Mouse (Mus musculus) midbrain, embryonic 13.5 days (tissue): ENCODE results near the gene Olfr714. TPM values are rescaled to one million over a fixed set of nuclear protein-coding genes. Genes with fewer than 3 reads are reported as not detected.
"Not testable (repeated sequence)": the region's sequence is repeated elsewhere in the genome, so short reads cannot be mapped to it uniquely, and the experiment has no call there.

ENCODE experiments used
- ATAC-seq: fragments of 200-750 bp; cut with Nextera tagmentation; 2 replicates; pipeline ENCODE4 v1.8.0; 2017; ENCODE audit warnings: mild to moderate bottlenecking, moderate TSS enrichment, moderate library complexity
- H3K27ac ChIP-seq: fragments of 300-500 bp; sonication (generic); 2 replicates; pipeline ENCODE4 v1.5.1; 2015; ENCODE audit warnings: inconsistent platforms, mild to moderate bottlenecking, moderate library complexity
- H3K27me3 ChIP-seq: fragments of 300-500 bp; sonication (generic); 2 replicates; pipeline ENCODE4 v1.6.1; 2015; ENCODE audit warnings: mild to moderate bottlenecking, inconsistent platforms
- H3K36me3 ChIP-seq: fragments of 300-500 bp; sonication (generic); 2 replicates; pipeline ENCODE4 v1.6.1; 2015; ENCODE audit warnings: mild to moderate bottlenecking, inconsistent platforms
- H3K4me1 ChIP-seq: fragments of 300-500 bp; sonication (generic); replicated peaks from 2 replicates; pipeline ENCODE4 v1.6.1; 2015; ENCODE audit warnings: inconsistent platforms
- H3K4me2 ChIP-seq: fragments of 300-500 bp; sonication (generic); replicated peaks from 2 replicates; pipeline ENCODE4 v1.6.1; 2015; ENCODE audit warnings: moderate library complexity, mild to moderate bottlenecking, inconsistent platforms
- H3K4me3 ChIP-seq: fragments of 300-500 bp; sonication (generic); replicated peaks from 2 replicates; pipeline ENCODE4 v1.5.1; 2015; ENCODE audit warnings: mild to moderate bottlenecking, inconsistent platforms
- H3K9ac ChIP-seq: fragments of 300-500 bp; sonication (generic); replicated peaks from 2 replicates; pipeline ENCODE4 v1.6.1; 2015; ENCODE audit warnings: mild to moderate bottlenecking, inconsistent platforms
- H3K9me3 ChIP-seq: fragments of 300-500 bp; sonication (generic); 2 replicates; pipeline ENCODE4 v1.6.1; 2016; ENCODE audit warnings: mild to moderate bottlenecking, inconsistent platforms
- WGBS: fragments of 180-500 bp; shearing (Covaris S2); methylation state at CpG from one replicate; pipeline ENCODE4 v1.1.7; 2015; 5-methylcytosine and 5-hydroxymethylcytosine counted together
- polyA plus RNA-seq: library from polyadenylated mRNA; unstranded; fragments of >200 nt; fragmentation: Nextera tagmentation; extraction: Ambion mirVana; gene quantifications from 2 replicates; pipeline ENCODE4 v1.2.1, GENCODE M21; 2015

Olfr714 gene
- polyA plus RNA-seq, result not detected in 2 replicates

DNA sequence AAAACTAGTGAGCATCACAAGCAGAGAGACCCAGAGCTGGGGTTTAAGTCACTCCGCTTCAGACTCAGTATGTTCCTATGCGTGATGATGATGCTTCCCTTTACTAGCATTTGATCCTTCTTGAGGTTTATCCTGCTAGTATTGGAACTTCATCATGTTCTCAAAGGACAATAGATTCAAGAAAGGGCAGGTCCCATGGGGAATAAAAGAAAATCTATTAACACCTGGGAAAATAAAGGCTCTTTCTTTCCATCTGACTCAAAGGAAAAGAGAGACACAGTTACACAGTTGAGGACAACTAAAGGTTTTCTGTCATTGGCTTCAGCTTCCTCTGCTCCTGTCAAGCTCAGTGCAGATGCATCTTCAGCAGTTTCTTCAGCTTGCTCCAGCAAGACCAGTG lies at the start of gene Olfr714:
Olfr714 (plus strand) TSS at position 301 of the 400 bp plus-strand sequence.
- Histone ChIP-seq H3K27me3 (no peaks in the 10 kb centered on the region), H3K4me3 (no peak within 1 kb of the TSS), H3K4me1 (no peaks in the 10 kb centered on the region), H3K4me2 (no peak within 1 kb of the TSS), H3K9ac (no peak within 1 kb of the TSS), H3K9me3 (peaks cover 9% of the 10 kb centered on the region; the same call in 1 of the 2 replicates), H3K27ac (no peak within 1 kb of the TSS), H3K36me3 (no peaks in the 10 kb centered on the region)
- 93% methylated on average over 2 of the region's 2 CpGs for WGBS
- no peak for ATAC-seq

DNA sequence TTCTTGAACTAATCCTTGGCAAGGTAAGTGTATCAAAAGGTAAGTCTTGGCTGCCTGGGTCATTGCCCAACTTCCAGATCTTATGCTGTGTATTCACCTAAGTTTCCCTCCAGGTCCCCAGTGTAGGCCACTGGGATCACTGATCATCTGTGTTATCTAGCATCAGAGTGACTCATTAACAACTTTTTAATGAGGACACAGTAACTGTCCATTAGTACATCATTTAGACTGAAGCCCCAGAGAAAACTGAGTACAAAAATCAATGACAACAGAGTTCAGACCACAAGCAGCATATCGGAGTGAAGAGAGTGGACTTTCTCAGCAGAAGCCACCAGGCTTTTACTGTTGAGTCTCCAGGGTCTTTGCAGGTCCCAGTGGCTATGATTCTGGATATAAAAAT lies 39.9 kb upstream of the Olfr714 start, which contains the start of gene Olfr713:
Olfr713 (plus strand) TSS at position 301 of the 400 bp plus-strand sequence.
- H3K4me3 ChIP-seq, result no peak within 1 kb of the TSS
- no peak within 1 kb of the TSS for H3K27ac ChIP-seq
- ATAC-seq, result no peak
- H3K9me3 ChIP-seq, result no peaks in the 10 kb centered on the region
- no peaks in the 10 kb centered on the region for H3K36me3 ChIP-seq
- 95% methylated on average over 1 of the region's 1 CpGs for WGBS
- no peak within 1 kb of the TSS for H3K9ac ChIP-seq
- no peak within 1 kb of the TSS for H3K4me2 ChIP-seq
- no peaks in the 10 kb centered on the region for H3K27me3 ChIP-seq
- no peaks in the 10 kb centered on the region for H3K4me1 ChIP-seq

DNA sequence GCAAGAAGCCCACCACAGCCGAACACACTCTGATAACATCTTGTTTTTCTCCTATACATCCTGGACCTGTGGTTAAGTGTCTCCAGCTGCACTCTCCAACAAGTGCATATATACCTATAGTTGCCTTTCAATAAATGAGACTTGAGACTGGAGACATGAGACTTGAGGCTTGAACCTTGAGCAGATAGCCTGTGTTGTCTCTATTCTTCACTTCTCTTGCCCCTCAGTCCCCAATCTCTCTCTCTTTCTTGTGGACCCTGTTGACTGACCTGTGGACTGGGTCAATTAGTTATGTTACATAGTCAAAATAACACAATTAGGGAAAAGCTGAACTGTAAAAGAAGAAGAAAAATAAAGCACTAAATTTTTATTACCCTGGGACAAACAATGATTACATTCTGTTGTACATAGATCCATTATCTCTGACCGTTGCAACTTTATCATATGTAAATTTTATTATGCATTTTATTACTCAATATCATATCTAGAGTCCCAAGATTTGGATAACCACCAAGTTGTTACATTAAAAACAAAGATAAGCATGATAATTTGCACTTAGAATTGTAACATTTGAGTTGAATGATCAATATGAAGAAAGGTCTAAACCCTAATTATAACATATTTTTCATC lies 30.7 kb upstream of the Olfr714 start:
- Histone ChIP-seq H3K27me3 (no peaks in the 10 kb centered on the region), H3K4me3 (no peak overlapping the region), H3K9ac (no peak overlapping the region), H3K4me2 (no peak overlapping the region), H3K9me3 (no peaks in the 10 kb centered on the region), H3K4me1 (no peaks in the 10 kb centered on the region), H3K36me3 (no peaks in the 10 kb centered on the region), H3K27ac (no peak overlapping the region)
- 80% methylated on average over 2 of the region's 2 CpGs for WGBS
- no peak for ATAC-seq

DNA sequence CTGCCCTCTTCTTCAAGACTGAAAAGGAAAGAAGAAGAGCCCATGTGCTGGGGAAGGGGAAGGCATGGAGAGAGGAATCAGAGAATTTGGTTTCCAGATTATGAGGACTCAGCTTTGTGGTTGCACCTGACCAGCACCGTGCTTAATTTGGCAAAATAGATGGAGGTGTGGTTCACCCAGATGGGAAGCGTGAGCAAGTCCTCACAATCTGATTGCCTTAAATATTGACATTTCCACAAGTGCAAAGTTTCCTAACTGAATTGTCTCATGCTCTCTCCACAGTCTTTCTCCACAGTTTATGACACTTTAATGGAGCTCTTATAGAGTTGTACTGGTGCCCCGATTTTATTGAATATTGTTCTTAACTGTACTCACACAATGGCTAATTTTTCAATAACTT lies 27.6 kb upstream of the Olfr714 start:
- 91% methylated on average over 3 of the region's 3 CpGs for WGBS

DNA sequence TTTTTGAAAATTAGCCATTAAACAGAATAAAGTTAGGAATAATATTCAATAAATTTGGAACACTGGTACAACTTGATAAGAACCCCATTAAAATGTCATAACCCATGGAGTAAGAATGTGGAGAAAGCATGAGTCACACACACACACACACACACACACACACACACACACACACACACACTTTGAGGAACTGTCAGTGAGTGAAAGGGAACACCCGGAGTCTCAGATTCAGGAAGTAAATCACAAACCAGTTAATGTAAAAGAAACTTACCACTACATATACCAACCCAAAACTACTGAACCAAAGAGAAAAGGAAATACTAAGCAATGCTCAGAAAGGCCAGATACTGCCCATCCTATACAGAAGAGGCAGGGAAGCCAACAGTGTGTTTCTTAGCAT lies 26.4 kb upstream of the Olfr714 start:
- no peaks in the 10 kb centered on the region for H3K9me3 ChIP-seq
- no peak overlapping the region for H3K9ac ChIP-seq
- no peak overlapping the region for H3K4me3 ChIP-seq
- H3K27ac ChIP-seq, result no peak overlapping the region
- no peak overlapping the region for H3K4me2 ChIP-seq
- no peaks in the 10 kb centered on the region for H3K36me3 ChIP-seq
- 92% methylated on average over 1 of the region's 1 CpGs for WGBS
- H3K4me1 ChIP-seq, result no peaks in the 10 kb centered on the region
- ATAC-seq, result no peak
- H3K27me3 ChIP-seq, result no peaks in the 10 kb centered on the region

More for the DNA sequence above, 27.6 kb upstream of the Olfr714 start:
- H3K27me3 ChIP-seq, result no peaks in the 10 kb centered on the region
- no peaks in the 10 kb centered on the region for H3K36me3 ChIP-seq
- H3K9me3 ChIP-seq, result no peaks in the 10 kb centered on the region
- H3K4me2 ChIP-seq, result no peak overlapping the region
- no peak overlapping the region for H3K27ac ChIP-seq
- no peak overlapping the region for H3K4me3 ChIP-seq
- H3K9ac ChIP-seq, result no peak overlapping the region
- H3K4me1 ChIP-seq, result no peaks in the 10 kb centered on the region
- no peak for ATAC-seq

DNA sequence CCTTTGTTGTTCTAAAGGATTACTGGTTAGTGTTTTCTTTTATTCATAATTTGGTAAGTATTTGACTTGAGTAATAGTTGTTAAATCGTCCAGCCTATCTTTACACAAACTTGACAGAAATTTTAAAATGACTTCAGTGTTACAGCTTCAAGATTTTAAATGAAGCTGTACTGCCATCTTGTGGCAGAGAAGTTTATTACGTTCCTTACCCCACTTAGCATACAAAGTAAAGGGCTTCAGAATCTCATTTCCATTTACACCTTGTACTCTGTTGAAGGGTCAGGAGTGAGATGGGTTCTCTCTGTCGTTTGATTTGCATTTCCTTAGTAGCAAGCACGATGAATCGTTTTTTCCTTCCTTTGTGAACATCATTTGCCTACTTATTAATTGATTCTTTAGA lies 24.9 kb upstream of the Olfr714 start:
- Histone ChIP-seq H3K4me3 (no peak overlapping the region), H3K9ac (no peak overlapping the region), H3K4me2 (no peak overlapping the region), H3K4me1 (no peaks in the 10 kb centered on the region), H3K27me3 (no peaks in the 10 kb centered on the region), H3K36me3 (no peaks in the 10 kb centered on the region), H3K9me3 (no peaks in the 10 kb centered on the region), H3K27ac (no peak overlapping the region)
- ATAC-seq, result peak; percentile 56
- WGBS, result 8% methylated on average over 5 of the region's 5 CpGs

DNA sequence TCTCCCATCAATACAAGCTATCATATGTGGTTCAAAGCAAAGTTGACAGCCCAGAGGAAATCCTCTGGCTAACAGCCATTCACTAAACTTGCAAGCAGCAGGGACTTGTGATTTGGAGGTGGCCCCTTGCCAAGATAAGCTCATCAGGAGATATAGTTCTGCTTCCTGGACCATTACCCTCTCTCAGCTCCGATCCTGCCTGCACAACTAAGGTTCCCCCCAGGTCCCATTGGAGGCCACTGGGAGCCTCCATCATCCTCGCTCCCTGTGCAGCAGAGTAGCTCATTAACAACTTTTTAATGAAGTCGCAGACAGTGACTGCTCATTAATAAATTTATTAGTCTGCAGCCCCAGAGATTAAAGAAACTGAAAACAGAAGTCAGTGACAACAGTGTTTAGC lies 23.2 kb upstream of the Olfr714 start:
- no peak overlapping the region for H3K9ac ChIP-seq
- H3K36me3 ChIP-seq, result no peaks in the 10 kb centered on the region
- no peak overlapping the region for H3K4me3 ChIP-seq
- no peaks in the 10 kb centered on the region for H3K4me1 ChIP-seq
- H3K27ac ChIP-seq, result no peak overlapping the region
- no peaks in the 10 kb centered on the region for H3K9me3 ChIP-seq
- 41% methylated on average over 3 of the region's 3 CpGs for WGBS
- H3K4me2 ChIP-seq, result no peak overlapping the region
- no peak for ATAC-seq
- no peaks in the 10 kb centered on the region for H3K27me3 ChIP-seq

DNA sequence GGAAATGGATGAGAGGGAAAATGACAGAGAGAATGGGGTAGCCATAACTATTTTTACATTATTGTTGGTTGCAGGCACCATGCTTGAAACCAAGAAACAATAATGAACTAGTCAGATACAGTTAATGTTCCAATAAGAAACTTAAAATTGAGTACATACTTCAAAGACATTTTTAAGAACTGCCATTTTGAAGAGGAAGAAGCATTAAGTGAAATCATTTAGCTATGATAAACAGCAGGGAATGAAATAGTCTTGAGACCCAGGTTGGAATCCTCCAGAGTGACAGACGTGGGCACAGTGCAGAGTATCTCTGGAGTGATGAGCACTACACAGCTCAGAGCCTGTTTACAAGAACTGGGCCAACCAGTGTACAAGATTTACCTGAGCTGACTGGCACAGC lies 22.1 kb downstream of the Olfr714 start, which contains the start of gene Olfr17:
Olfr17 (plus strand) TSS at position 301 of the 400 bp plus-strand sequence.
- Histone ChIP-seq H3K9ac (no peak within 1 kb of the TSS), H3K4me2 (no peak within 1 kb of the TSS), H3K9me3 (no peaks in the 10 kb centered on the region), H3K4me3 (no peak within 1 kb of the TSS), H3K36me3 (no peaks in the 10 kb centered on the region), H3K27ac (no peak within 1 kb of the TSS), H3K4me1 (no peaks in the 10 kb centered on the region), H3K27me3 (no peaks in the 10 kb centered on the region)
- ATAC-seq, result no peak
- 36% methylated on average over 1 of the region's 1 CpGs for WGBS

DNA sequence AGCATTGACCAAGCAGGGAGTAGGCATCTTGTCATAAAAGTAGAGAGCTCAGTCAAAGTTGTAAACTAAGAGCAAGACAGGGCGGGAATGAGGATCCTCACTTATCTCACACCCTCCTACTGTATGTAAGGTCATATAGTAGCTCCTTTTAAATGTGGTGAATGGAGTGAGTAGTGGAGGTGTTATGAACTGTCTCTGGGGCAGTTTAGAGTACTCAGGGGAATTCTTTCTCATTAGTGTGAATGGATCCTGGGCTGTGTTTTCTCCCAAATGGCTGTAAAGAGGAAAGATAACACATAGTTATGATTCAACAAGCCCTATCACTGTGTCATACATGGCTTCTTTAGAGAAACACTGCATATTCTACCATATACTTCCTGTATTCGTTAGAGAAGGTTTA lies 39.5 kb downstream of the Olfr714 start, which contains the start of gene Olfr715b:
Olfr715b (minus strand) TSS at position 101 of the 400 bp plus-strand sequence.
- H3K9me3 ChIP-seq, H3K9ac ChIP-seq, H3K27ac ChIP-seq, H3K36me3 ChIP-seq, ATAC-seq, H3K27me3 ChIP-seq, H3K4me3 ChIP-seq, H3K4me2 ChIP-seq, H3K4me1 ChIP-seq: not testable (repeated sequence)
- WGBS, result 96% methylated on average over 2 of the region's 2 CpGs

Other genes starting within 250 kb of the Olfr714 start
- not detected in 2 replicates for gene Olfr702, start 237.1 kb upstream of the Olfr714 start, polyA plus RNA-seq
- not detected in 2 replicates for gene Olfr703, start 227.6 kb upstream of the Olfr714 start, polyA plus RNA-seq
- gene Olfr704, start 207.8 kb upstream of the Olfr714 start, polyA plus RNA-seq, result not detected in 2 replicates
- gene Olfr705, start 194.1 kb upstream of the Olfr714 start, polyA plus RNA-seq, result not detected in 2 replicates
- gene Olfr706, start 182.8 kb upstream of the Olfr714 start, polyA plus RNA-seq, result not detected in 2 replicates
- gene Olfr707, start 169.7 kb upstream of the Olfr714 start, polyA plus RNA-seq, result not detected in 2 replicates
- gene Olfr1532-ps1, start 163.0 kb upstream of the Olfr714 start, polyA plus RNA-seq, result not detected in 2 replicates
- not detected in 2 replicates for gene Olfr709-ps1, start 138.8 kb upstream of the Olfr714 start, polyA plus RNA-seq
- not detected in 2 replicates for gene Olfr710, start 122.7 kb upstream of the Olfr714 start, polyA plus RNA-seq
- gene Olfr6, start 107.0 kb upstream of the Olfr714 start, polyA plus RNA-seq, result not detected in 2 replicates
- not detected in 2 replicates for gene Olfr711, start 95.5 kb upstream of the Olfr714 start, polyA plus RNA-seq
- not detected in 2 replicates for gene Olfr2, start 64.9 kb upstream of the Olfr714 start, polyA plus RNA-seq
- gene Olfr713, start 39.8 kb upstream of the Olfr714 start, polyA plus RNA-seq, result not detected in 2 replicates
- gene Olfr17, start 22.2 kb downstream of the Olfr714 start, polyA plus RNA-seq, result not detected in 2 replicates
- gene Olfr715b, start 39.4 kb downstream of the Olfr714 start, polyA plus RNA-seq, result not detected in 2 replicates
- not detected in 2 replicates for gene Olfr715, start 60.1 kb downstream of the Olfr714 start, polyA plus RNA-seq
- not detected in 2 replicates for gene Olfr716, start 67.3 kb downstream of the Olfr714 start, polyA plus RNA-seq
- not detected in 2 replicates for gene Nlrp14, start 96.0 kb downstream of the Olfr714 start, polyA plus RNA-seq
- gene Rbmxl2, start 138.5 kb downstream of the Olfr714 start, polyA plus RNA-seq, result not detected in 2 replicates